Mouse (Mus musculus): ENCODE results near the gene Rhof.

Gene Rhof

GRCm38 (mm10) chr5:123114924-123115323 lies 17.6 kb downstream of the Rhof start:
- in situ Hi-C loops (cut with MseI, MboI), result loop anchor here in 1 of 2 experiments (10.0 kb wide), 1 partner anchor 50 kb away; the partner anchor contains the start of gene Tmem120b

GRCm38 (mm10) chr5:123114109-123114508 lies 18.4 kb downstream of the Rhof start:
- in situ Hi-C loops (cut with MseI, MboI), result loop anchor here in 1 of 2 experiments (10.0 kb wide), 1 partner anchor 49 kb away; the partner anchor contains the start of gene Tmem120b

- in situ Hi-C loops (cut with MseI, MboI), result loop anchor here in 1 of 2 experiments (10.0 kb wide), 1 partner anchor 46 kb away; the partner anchor contains the start of gene Tmem120b
Measured at GRCm38 (mm10) chr5:123110296-123110721, 22.2 kb downstream of the Rhof start.

GRCm38 (mm10) chr5:123109452-123110203 lies 22.9 kb downstream of the Rhof start:
- in situ Hi-C loops (cut with MseI, MboI), result loop anchor here (5.0 to 10.0 kb wide), 2 partner anchors 37 to 45 kb away; partner anchors contain the start of gene Tmem120b (in 1 of the 2)

GRCm38 (mm10) chr5:123104769-123105168 lies 27.7 kb downstream of the Rhof start:
- in situ Hi-C loops (cut with MseI, MboI), result loop anchor here in 1 of 2 experiments (5.0 kb wide), 1 partner anchor 32 kb away; no protein-coding TSS in a partner anchor

GRCm38 (mm10) chr5:123103556-123103955 lies 28.9 kb downstream of the Rhof start:
- in situ Hi-C loops (cut with MseI, MboI), result no loop called here

GRCm38 (mm10) chr5:123102376-123102775 lies 30.1 kb downstream of the Rhof start:
- in situ Hi-C loops (cut with MseI, MboI), result no loop called here

GRCm38 (mm10) chr5:123098487-123098886 lies 34.0 kb downstream of the Rhof start:
- in situ Hi-C loops (cut with MseI, MboI), result no loop called here

- in situ Hi-C loops (cut with MseI, MboI), result no loop called here
Measured at GRCm38 (mm10) chr5:123096299-123096698, 36.2 kb downstream of the Rhof start.

- in situ Hi-C loops (cut with MseI, MboI), result no loop called here
Measured at GRCm38 (mm10) chr5:123094238-123094991, 38.1 kb downstream of the Rhof start.

- in situ Hi-C loops (cut with MseI, MboI), result no loop called here
Measured at GRCm38 (mm10) chr5:123093077-123093633, 39.3 kb downstream of the Rhof start.

- in situ Hi-C loops (cut with MseI, MboI), result no loop called here
Measured at GRCm38 (mm10) chr5:123090560-123091306, 41.8 kb downstream of the Rhof start.

GRCm38 (mm10) chr5:123088784-123089183 lies 43.7 kb downstream of the Rhof start:
- in situ Hi-C loops (cut with MseI, MboI), result no loop called here

- in situ Hi-C loops (cut with MseI, MboI), result no loop called here
Measured at GRCm38 (mm10) chr5:123086501-123086900, 46.0 kb downstream of the Rhof start.

- in situ Hi-C loops (cut with MseI, MboI), result no loop called here
Measured at GRCm38 (mm10) chr5:123083340-123084050, 49.0 kb downstream of the Rhof start.

- in situ Hi-C loops (cut with MseI, MboI), result no loop called here
Measured at GRCm38 (mm10) chr5:123080510-123080909, 52.0 kb downstream of the Rhof start.

- in situ Hi-C loops (cut with MseI, MboI), result no loop called here
Measured at GRCm38 (mm10) chr5:123080041-123080440, 52.5 kb downstream of the Rhof start.

- in situ Hi-C loops (cut with MseI, MboI), result no loop called here
Measured at GRCm38 (mm10) chr5:123079568-123079967, 52.9 kb downstream of the Rhof start.

- in situ Hi-C loops (cut with MseI, MboI), result no loop called here
Measured at GRCm38 (mm10) chr5:123076419-123077281, 55.8 kb downstream of the Rhof start.

All from mouse trophoblast stem cell (cell line).